Mouse (Mus musculus) heart, postnatal 0 days (tissue): ENCODE data around the gene Mthfsd. TPM values are rescaled to one million over a fixed set of nuclear protein-coding genes. Genes with fewer than 3 reads are reported as not detected.

Experiments used
- ATAC-seq: fragments of 200-750 bp; cut with Nextera tagmentation; 2 replicates; pipeline ENCODE4 v1.8.0; 2017; ENCODE audit warnings: low read depth, moderate number of reproducible peaks, moderate library complexity; ENCODE audit not compliant: insufficient read depth
- DNase-seq: peaks from one replicate; pipeline ENCODE4 v3.0.0-alpha.2; 2016; ENCODE audit warnings: low spot score
- H3K27ac ChIP-seq: fragments of 300-500 bp; sonication (generic); 2 replicates; pipeline ENCODE4 v1.5.1; 2014; ENCODE audit warnings: low read depth, mild to moderate bottlenecking
- H3K27me3 ChIP-seq: fragments of 300-500 bp; sonication (generic); 2 replicates; pipeline ENCODE4 v1.6.1; 2014; ENCODE audit warnings: low read length, mixed read lengths; ENCODE audit not compliant: control insufficient read depth, insufficient read depth
- H3K36me3 ChIP-seq: fragments of 300-500 bp; sonication (generic); replicated peaks from 2 replicates; pipeline ENCODE4 v1.6.1; 2014; ENCODE audit warnings: low read length, mixed read lengths; ENCODE audit not compliant: control insufficient read depth, insufficient read depth
- H3K4me1 ChIP-seq: fragments of 300-500 bp; sonication (generic); 2 replicates; pipeline ENCODE4 v1.6.1; 2014; ENCODE audit warnings: antibody characterized with exemption; ENCODE audit not compliant: control insufficient read depth, insufficient read depth
- H3K4me2 ChIP-seq: fragments of 300-500 bp; sonication (generic); 2 replicates; pipeline ENCODE4 v1.6.1; 2014; ENCODE audit warnings: low read depth, mild to moderate bottlenecking, low read length, moderate library complexity
- H3K4me3 ChIP-seq: fragments of 300-500 bp; sonication (generic); 2 replicates; pipeline ENCODE4 v1.5.1; 2014; ENCODE audit warnings: low read depth, low read length
- H3K9ac ChIP-seq: fragments of 300-500 bp; sonication (generic); replicated peaks from 2 replicates; pipeline ENCODE4 v1.6.1; 2014; ENCODE audit warnings: low read depth, low read length, mixed read lengths
- H3K9me3 ChIP-seq: fragments of 300-500 bp; sonication (generic); replicated peaks from 2 replicates; pipeline ENCODE4 v1.6.1; 2016; ENCODE audit warnings: low read length; ENCODE audit not compliant: control insufficient read depth
- CTCF ChIP-seq: IDR thresholded peaks from 2 replicates; pipeline ENCODE4 v1.5.1; 2016; ENCODE audit warnings: antibody characterized with exemption, control low read depth, low read depth
- EP300 ChIP-seq: IDR thresholded peaks from 2 replicates; pipeline ENCODE4 v1.6.1; 2016; ENCODE audit warnings: antibody characterized with exemption, low read depth
- WGBS: fragments of 180-500 bp; shearing (Covaris S2); extraction: QIAGEN DNeasy Blood & Tissue Kit; methylation state at CpG from one replicate; pipeline ENCODE4 v1.1.7; 2014; 5-methylcytosine and 5-hydroxymethylcytosine counted together
- polyA plus RNA-seq: library from polyadenylated mRNA; unstranded; fragments of >200 nt; fragmentation: Nextera tagmentation; extraction: Ambion mirVana; gene quantifications from 2 replicates; pipeline ENCODE4 v1.2.1, GENCODE M21; 2015
- total RNA-seq: library from RNA; depleted of rRNA; stranded (reverse); fragments of >200 nt; gene quantifications from 2 replicates; pipeline ENCODE4 v1.2.3, GENCODE M21; 2014; ENCODE audit warnings: low replicate concordance

Gene Mthfsd
- total and polyA plus RNA-seq, 2 experiments from 2014 or later: 22.7 to 26.8 TPM

DNA sequence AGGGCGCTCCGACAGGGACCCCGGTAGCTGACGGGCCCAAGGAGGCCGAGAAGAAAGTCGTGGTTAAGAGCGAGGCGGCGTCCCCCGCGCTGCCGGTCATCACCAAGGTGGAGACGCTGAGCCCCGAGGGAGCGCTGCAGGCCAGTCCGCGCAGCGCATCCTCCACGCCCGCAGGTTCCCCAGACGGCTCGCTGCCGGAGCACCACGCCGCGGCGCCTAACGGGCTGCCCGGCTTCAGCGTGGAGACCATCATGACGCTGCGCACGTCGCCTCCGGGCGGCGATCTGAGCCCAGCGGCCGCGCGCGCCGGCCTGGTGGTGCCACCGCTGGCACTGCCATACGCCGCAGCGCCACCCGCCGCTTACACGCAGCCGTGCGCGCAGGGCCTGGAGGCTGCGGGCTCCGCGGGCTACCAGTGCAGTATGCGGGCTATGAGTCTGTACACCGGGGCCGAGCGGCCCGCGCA, 9.0 kb upstream of the Mthfsd start:
- Histone ChIP-seq H3K36me3 (no peaks in the 10 kb centered on the region), H3K27ac (peak overlapping the region; percentile 82), H3K4me1 (no peaks in the 10 kb centered on the region), H3K9me3 (no peaks in the 10 kb centered on the region), H3K9ac (peak overlapping the region; percentile 46), H3K4me2 (peak overlapping the region; percentile 65), H3K27me3 (peaks cover 95% of the 10 kb centered on the region), H3K4me3 (peak overlapping the region; percentile 58)
- TF ChIP-seq EP300 (no peak), CTCF (no peak)
- under 1% methylated on average over 55 of the region's 62 CpGs for WGBS
- DNase-seq (no peak), ATAC-seq (no peak)

DNA sequence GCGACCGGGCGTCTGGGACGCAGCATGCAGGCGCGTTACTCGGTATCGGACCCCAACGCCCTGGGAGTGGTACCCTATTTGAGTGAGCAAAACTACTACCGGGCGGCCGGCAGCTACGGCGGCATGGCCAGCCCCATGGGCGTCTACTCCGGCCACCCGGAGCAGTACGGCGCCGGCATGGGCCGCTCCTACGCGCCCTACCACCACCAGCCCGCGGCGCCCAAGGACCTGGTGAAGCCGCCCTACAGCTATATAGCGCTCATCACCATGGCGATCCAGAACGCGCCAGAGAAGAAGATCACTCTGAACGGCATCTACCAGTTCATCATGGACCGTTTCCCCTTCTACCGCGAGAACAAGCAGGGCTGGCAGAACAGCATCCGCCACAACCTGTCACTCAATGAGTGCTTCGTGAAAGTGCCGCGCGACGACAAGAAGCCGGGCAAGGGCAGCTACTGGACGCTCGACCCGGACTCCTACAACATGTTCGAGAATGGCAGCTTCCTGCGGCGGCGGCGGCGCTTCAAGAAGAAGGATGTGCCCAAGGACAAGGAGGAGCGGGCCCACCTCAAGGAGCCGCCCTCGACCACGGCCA, 8.5 kb upstream of the Mthfsd start:
- H3K4me3 ChIP-seq: peak overlapping the region; percentile 58
- peak overlapping the region; percentile 65 for H3K4me2 ChIP-seq
- H3K27ac ChIP-seq: peak overlapping the region; percentile 82
- peaks cover 91% of the 10 kb centered on the region for H3K27me3 ChIP-seq
- WGBS: under 1% methylated on average over 51 of the region's 55 CpGs
- TF ChIP-seq CTCF (no peak), EP300 (no peak)
- H3K9ac ChIP-seq: peak overlapping the region; percentile 59
- H3K36me3 ChIP-seq: no peaks in the 10 kb centered on the region
- H3K4me1 ChIP-seq: no peaks in the 10 kb centered on the region
- no peak for DNase-seq
- H3K9me3 ChIP-seq: no peaks in the 10 kb centered on the region
- ATAC-seq: peak; percentile 43; the same call in 1 of the 2 replicates

DNA sequence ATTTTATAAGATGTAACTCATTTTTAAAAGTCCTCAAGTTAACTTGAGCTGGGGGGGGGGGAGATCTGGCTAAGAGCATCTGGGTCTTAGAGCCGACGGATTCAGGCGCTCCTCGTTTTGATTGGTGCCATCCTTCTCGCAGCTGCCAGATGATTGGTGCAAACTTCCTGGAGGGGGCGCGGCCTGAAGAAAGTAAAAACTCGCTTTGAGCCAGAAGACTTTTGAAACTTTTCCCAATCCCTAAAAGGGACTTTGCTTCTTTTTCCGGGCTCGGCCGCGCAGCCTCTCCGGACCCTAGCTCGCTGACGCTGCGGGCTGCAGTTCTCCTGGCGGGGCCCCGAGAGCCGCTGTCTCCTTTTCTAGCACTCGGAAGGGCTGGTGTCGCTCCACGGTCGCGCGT, 7.8 kb upstream of the Mthfsd start, which contains the start of gene Foxc2:
TSS of gene Foxc2 (plus strand) at position 224 of the 400 bp plus-strand sequence.
- no peaks in the 10 kb centered on the region for H3K36me3 ChIP-seq
- peaks cover 83% of the 10 kb centered on the region for H3K27me3 ChIP-seq
- H3K9ac ChIP-seq: peak within 1 kb of the TSS; percentile 59
- peak within 1 kb of the TSS; percentile 82 for H3K27ac ChIP-seq
- DNase-seq: peak; percentile 94
- no peak for TF ChIP-seq EP300
- no peak for TF ChIP-seq CTCF
- ATAC-seq: peak; percentile 64; the same call in 1 of the 2 replicates
- no peaks in the 10 kb centered on the region for H3K4me1 ChIP-seq
- under 1% methylated on average over 25 of the region's 25 CpGs for WGBS
- no peaks in the 10 kb centered on the region for H3K9me3 ChIP-seq
- peak within 1 kb of the TSS; percentile 58 for H3K4me3 ChIP-seq
- H3K4me2 ChIP-seq: peak within 1 kb of the TSS; percentile 65

DNA sequence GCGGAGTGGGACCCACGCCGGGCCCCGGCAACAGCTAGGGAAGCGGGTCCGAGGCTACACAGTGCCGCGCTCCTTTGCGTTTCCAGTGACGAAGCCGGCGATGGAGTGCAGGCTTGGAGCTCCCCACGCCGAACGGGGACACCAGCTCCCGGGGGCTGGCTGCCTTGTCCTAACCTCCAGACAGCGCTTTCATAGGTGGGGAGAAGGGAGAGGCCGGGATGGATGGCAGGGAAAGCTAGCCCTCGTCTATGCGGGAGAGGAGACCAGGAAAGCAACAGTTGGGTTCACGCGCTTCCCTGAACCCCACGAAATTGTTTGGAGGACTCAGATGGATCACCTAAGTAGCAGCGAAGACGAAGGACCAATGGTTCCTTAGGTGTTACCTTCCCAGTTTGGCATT, 6.9 kb upstream of the Mthfsd start:
- Histone ChIP-seq H3K27ac (no peak overlapping the region), H3K27me3 (peaks cover 75% of the 10 kb centered on the region), H3K4me3 (peak overlapping the region; percentile 15), H3K4me1 (no peaks in the 10 kb centered on the region), H3K36me3 (no peaks in the 10 kb centered on the region), H3K9ac (no peak overlapping the region), H3K9me3 (no peaks in the 10 kb centered on the region), H3K4me2 (peak overlapping the region; percentile 48)
- WGBS: 7% methylated on average over 25 of the region's 25 CpGs
- DNase-seq (no peak), ATAC-seq (no peak)
- TF ChIP-seq EP300 (no peak), CTCF (no peak)

DNA sequence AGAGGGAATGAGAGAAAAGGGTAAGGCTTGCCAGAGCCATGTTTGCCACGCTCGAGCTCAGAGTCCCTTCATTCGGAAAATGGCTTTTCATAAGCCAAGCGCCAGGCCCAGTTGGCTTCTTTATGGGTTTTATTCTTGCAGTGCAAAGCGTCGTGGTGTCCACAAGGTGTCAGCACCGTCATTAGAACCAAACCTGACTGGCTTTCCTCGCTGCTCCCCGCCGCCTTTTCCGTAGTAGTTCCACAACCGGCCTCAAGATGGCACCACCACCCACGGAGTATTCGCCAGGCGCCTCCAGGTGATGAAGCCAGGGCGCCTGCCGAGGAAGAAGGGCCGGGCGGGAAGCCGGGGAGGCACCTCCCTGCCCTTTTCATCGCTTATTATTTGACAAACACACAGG, 5.1 kb upstream of the Mthfsd start:
- no peak overlapping the region for H3K4me2 ChIP-seq
- ATAC-seq: peak; percentile 28

More for the DNA sequence above, 5.1 kb upstream of the Mthfsd start:
- H3K36me3 ChIP-seq: no peaks in the 10 kb centered on the region
- no peaks in the 10 kb centered on the region for H3K9me3 ChIP-seq
- peaks cover 57% of the 10 kb centered on the region for H3K27me3 ChIP-seq
- WGBS: under 1% methylated on average over 21 of the region's 21 CpGs
- no peak overlapping the region for H3K27ac ChIP-seq
- H3K4me3 ChIP-seq: no peak overlapping the region
- TF ChIP-seq EP300: no peak
- TF ChIP-seq CTCF: peak; percentile 100
- H3K4me1 ChIP-seq: no peaks in the 10 kb centered on the region
- H3K9ac ChIP-seq: no peak overlapping the region
- peak; percentile 91 for DNase-seq
